Mouse (Mus musculus) adrenal gland, postnatal 4 days (tissue): ENCODE data around the gene Hoxc8. TPM values are rescaled to one million over a fixed set of nuclear protein-coding genes. Genes with fewer than 3 reads are reported as not detected.

Experiments
- DNase-seq, 2 experiments: peaks; one replicate each; pipeline ENCODE4 v3.0.0; 2021 to 2022; ENCODE audit warnings: low spot score in 2 of 2, mixed read lengths in 2 of 2
- total RNA-seq, 2 experiments: library from RNA; stranded (reverse); gene quantifications; 2 replicates each; pipeline ENCODE4 v1.2.3; 2021

Gene Hoxc8
- total RNA-seq, 2 experiments from 2014 or later: 22.2 to 22.7 TPM

GRCm38 (mm10) chr15:102963671-102964640 is 26.5 kb upstream of the Hoxc8 start:
- no peak for DNase-seq

GRCm38 (mm10) chr15:102965003-102965891 is 25.2 kb upstream of the Hoxc8 start:
- no peak for DNase-seq

GRCm38 (mm10) chr15:102965892-102966775 is 24.3 kb upstream of the Hoxc8 start:
- DNase-seq: peak; percentile 73 to 75

- DNase-seq: no peak
Measured at GRCm38 (mm10) chr15:102966776-102967311, 23.6 kb upstream of the Hoxc8 start, which contains the start of gene Hoxc10. TSS of gene Hoxc10 (plus strand) at chr15:102966796.

- no peak for DNase-seq
Measured at GRCm38 (mm10) chr15:102967312-102967510, 23.2 kb upstream of the Hoxc8 start, which contains the start of gene Hoxc5. TSS of gene Hoxc5 (plus strand) at chr15:102967443.

- DNase-seq: no peak
Measured at GRCm38 (mm10) chr15:102967511-102968397, 22.7 kb upstream of the Hoxc8 start.

GRCm38 (mm10) chr15:102969296-102969695 is 21.1 kb upstream of the Hoxc8 start:
- no peak for DNase-seq

- DNase-seq: no peak
Measured at GRCm38 (mm10) chr15:102970740-102971139, 19.7 kb upstream of the Hoxc8 start.

GRCm38 (mm10) chr15:102972254-102972653 is 18.2 kb upstream of the Hoxc8 start:
- no peak for DNase-seq

- DNase-seq: no peak
Measured at GRCm38 (mm10) chr15:102972753-102973152, 17.7 kb upstream of the Hoxc8 start.

GRCm38 (mm10) chr15:102975034-102975433 is 15.4 kb upstream of the Hoxc8 start:
- DNase-seq: no peak

GRCm38 (mm10) chr15:102975688-102976111 is 14.7 kb upstream of the Hoxc8 start:
- no peak for DNase-seq

- no peak for DNase-seq
Measured at GRCm38 (mm10) chr15:102976171-102976570, 14.2 kb upstream of the Hoxc8 start, which contains the start of gene Hoxc9. TSS of gene Hoxc9 (plus strand) at chr15:102976439.

- no peak for DNase-seq
Measured at GRCm38 (mm10) chr15:102976631-102977422, 13.6 kb upstream of the Hoxc8 start.

GRCm38 (mm10) chr15:102977423-102977974 is 12.9 kb upstream of the Hoxc8 start:
- no peak for DNase-seq

- DNase-seq: no peak
Measured at GRCm38 (mm10) chr15:102978615-102979515, 11.5 kb upstream of the Hoxc8 start.

GRCm38 (mm10) chr15:102979936-102980335 is 10.5 kb upstream of the Hoxc8 start:
- DNase-seq: no peak
